Mouse (Mus musculus): ENCODE results near the gene Zfp992.
"Not testable (repeated sequence)": the region's sequence is repeated elsewhere in the genome, so short reads cannot be mapped to it uniquely, and the experiment has no call there.

Gene Zfp992

DNA sequence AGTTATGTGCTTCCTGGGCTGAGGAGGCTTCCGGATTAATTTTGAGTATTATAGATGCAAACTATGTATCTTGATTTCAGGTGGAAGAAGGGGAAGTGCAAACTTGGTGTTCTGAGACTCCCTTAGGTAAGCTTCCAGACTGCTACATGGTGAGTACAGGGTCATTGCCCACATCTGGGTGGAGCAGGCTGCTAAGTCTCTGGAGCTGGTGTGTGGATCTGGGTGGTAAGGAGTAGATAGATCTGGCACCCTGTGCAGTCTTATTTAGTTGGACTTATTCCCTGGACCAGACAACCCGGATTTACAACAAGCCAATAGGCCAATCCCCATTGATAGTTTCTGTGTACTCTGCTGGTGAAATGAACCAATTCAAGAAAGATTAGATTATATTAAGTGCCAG, at the start of gene Zfp992:
Gene Zfp992 (plus strand): TSS at position 74 of the 400 bp plus-strand sequence.
- DNase-seq = not testable (repeated sequence)

GRCm38 (mm10) chr4:146429467-146429866, 19.4 kb upstream of the Zfp992 start:
- DNase-seq = not testable (repeated sequence)

DNA sequence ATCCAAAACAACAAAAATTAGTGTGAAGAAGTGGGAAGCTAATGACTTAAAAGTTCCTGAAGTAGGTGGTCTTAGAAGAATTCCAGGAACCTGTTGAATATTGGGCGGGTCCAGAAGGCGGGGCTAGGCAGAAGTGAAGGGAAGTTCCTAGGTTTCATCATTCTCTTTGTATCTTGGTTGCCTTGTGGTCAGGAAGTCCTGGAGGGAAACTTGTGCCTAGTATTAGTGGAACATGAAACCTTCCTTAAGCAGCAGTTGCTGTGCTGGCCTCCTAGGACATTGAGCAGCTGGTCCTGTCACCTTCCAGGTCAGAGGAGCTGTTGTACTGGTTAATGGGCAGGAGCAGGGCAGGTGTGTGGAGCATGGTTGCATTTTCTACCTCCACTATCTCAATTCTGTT, 17.9 kb upstream of the Zfp992 start:
- DNase-seq = not testable (repeated sequence)

DNA sequence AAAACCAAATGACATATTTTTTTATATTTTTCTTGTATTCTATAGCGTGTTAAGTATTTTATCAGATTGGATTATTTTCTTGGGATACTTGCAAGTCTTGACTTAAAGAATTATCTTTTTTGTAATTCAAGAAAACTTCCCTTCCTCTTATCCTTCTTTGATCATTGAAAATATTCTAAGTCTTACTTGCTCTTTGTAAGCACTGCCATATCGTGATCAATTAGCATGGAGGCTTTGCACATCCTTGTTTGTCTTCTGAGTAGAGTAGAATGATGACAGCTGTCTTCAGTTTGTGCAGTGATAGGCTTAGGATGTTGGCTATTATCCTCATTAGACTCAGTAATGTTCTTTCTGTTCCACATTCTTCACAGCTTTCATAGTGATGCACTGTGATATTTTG, 13.3 kb upstream of the Zfp992 start:
- DNase-seq = not testable (repeated sequence)

DNA sequence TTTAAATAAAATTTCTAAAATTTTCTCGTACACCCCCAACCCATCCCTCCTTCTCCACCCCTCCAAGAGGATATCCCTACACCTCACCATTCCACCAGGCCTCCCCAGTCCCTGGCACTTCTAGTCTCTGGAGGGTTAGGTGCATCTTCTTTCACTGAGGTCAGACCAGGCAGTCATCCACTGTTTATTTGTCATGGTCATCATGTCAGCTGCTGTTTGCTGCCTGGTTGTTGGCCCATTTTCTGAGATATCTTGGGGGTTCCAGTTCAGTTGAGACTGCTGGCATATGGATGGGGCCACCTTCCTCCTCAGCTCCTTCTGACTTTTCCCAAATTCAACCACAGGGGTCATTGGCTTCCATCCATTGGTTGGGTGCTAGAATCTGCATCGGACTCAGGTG, 11.6 kb upstream of the Zfp992 start:
- DNase-seq = not testable (repeated sequence)

- DNase-seq = not testable (repeated sequence)
Measured at GRCm38 (mm10) chr4:146444345-146444744, 4.5 kb upstream of the Zfp992 start.

GRCm38 (mm10) chr4:146445121-146445520, 3.7 kb upstream of the Zfp992 start:
- not testable (repeated sequence) for DNase-seq

DNA sequence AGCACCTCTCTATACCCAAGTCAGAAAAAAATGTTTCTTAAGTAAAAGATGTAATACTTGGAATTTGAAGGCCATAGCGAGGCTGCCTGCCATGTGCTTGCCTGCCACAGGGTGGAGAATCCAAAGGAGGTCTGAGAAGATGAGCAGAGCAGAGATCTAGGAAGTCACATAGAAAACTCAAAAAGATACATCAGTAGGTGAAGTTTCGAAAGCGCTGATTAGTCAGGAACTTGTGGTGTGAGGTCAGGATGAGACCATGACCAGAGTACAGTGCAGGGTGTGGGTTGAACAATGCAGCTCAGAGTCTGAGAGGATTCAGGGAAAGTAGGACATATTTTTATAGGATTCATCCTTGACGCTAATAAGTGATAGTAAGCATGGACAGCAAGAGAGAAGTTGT, 2.7 kb upstream of the Zfp992 start:
- not testable (repeated sequence) for DNase-seq

DNA sequence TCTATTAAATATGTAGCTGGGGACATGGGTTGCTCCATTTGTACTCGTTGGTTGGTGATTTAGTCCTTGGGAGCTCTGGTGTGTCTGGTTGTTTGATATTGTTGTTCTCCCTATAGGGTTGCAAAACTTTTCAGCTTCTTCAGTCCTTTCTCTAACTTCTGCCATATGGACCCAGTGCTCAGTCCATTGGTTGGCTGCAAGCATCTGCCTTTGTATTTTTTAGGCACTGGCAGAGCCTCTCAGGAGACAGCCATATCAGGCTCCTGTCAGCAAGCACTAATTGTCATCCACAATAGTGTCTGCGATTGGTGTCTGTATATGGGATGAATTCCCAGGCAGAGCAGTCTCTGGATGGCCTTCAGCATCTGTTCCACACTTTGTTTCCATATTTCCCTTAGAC, 1.8 kb upstream of the Zfp992 start:
- not testable (repeated sequence) for DNase-seq

GRCm38 (mm10) chr4:146449711-146450110, 888 bp downstream of the Zfp992 start:
- not testable (repeated sequence) for DNase-seq

GRCm38 (mm10) chr4:146452576-146452975, 3.8 kb downstream of the Zfp992 start:
- DNase-seq = not testable (repeated sequence)

- not testable (repeated sequence) for DNase-seq
Measured at GRCm38 (mm10) chr4:146454170-146454569, 5.3 kb downstream of the Zfp992 start.

DNA sequence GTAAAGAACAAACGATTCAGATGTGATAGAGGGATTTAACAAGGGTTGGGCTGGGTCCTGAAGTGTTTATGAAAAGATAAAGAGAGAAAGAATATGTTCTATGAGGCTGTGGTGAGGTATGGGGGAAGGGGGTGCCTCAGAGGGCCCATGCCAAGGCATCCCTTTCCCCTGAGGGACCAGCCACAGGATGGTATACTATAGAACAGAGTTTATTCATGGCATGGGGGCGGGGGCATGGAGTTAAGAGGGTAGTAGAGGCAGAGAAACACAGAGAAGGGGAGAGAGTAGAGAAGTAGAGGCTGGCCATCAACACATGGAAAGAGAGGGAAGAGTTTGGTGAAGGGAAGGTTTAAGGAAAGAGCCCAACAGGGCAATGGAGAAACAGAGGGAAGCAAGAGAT, 6.1 kb downstream of the Zfp992 start:
- DNase-seq = no peak

DNA sequence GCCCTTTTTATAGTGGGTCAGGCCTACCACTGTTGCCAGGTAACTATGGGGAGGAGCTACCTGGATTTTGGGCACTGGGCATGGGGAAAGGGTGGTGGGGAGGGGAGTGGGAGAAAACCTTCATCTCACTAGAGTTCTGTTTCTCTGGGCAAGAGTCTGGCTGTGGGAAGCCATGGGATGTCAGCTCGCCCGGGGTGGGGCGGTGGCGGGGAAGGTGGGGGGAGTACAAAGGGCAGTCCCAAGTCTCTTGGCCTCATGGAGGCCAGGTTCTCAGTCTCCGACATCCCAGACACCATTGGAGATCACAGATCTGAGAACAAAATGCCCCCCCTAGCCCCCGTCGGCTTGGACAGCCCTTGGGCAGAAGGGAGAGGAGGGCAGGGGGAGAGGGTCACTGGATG, 6.5 kb downstream of the Zfp992 start:
- no peak for DNase-seq

DNA sequence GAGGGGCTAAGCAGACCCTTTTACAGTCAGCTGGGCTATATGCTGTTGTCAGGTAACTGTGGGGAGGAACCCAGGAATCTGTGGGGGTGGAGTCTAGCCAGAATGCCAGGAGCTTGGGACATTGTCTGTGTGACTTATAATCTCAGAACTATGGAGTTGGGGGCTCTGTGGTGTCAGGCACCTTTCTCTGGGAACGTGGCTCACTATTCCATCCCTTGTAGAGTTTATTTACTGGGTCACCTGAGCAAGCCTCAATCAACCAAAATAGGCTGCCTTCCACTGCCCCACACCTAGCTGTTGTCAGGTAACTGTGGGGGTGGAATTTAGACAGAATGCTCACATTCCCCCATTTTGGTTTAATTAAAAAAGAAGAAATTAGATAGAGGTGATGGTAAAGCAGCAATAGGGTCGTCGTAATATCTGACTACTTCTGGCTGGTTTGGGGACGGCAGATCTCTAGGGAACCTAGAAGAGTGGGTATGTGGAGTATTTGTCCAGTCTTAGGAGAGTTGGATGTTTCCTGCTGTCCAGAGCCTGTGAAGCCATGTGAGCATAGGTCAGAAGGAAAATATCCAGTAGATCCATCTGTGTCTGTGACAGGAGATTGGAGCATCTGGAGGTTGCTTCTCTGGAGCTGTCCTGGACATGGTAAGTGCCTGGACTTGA, 7.4 kb downstream of the Zfp992 start:
- DNase-seq = no peak

GRCm38 (mm10) chr4:146457126-146457525, 8.3 kb downstream of the Zfp992 start:
- no peak for DNase-seq

GRCm38 (mm10) chr4:146457720-146458119, 8.9 kb downstream of the Zfp992 start:
- DNase-seq = no peak

DNA sequence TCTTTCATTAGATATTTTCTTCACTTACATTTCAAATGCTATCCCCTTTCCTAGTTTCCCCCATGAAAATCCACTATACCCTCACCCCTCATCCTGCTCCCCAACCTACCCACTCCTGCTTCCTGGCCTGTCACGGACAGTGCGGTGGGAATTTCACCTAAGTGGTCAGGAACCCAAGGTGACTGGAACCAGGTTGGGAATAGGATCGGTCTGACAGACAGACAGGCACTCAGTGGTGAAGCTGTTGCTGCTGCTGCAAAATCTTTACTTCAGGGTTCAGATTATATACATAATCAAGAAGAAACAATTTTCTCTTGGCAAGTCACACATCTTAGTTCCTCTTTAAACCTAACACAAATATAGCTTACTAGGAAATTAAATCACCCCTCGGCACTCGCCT, 11.0 kb downstream of the Zfp992 start:
- not testable (repeated sequence) for DNase-seq

DNA sequence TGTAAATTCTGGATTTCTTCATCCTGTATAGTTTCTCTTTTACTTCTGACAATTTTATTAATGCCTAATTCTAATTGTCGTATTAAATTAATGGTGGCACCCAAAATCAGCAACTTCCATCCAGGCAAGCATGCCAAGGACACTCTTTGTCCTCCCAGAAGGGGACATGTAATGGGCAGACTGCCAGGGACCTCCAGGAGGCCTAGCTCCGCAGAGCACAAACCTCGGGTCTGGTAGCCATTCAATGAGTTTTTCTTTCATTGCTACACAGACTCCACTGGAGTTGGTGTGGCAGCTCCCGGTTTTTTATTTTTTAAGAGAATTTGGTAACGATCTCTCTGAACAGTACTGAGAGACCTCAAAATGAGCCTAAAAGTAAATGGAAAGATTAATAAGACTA, 11.9 kb downstream of the Zfp992 start:
- not testable (repeated sequence) for DNase-seq

DNA sequence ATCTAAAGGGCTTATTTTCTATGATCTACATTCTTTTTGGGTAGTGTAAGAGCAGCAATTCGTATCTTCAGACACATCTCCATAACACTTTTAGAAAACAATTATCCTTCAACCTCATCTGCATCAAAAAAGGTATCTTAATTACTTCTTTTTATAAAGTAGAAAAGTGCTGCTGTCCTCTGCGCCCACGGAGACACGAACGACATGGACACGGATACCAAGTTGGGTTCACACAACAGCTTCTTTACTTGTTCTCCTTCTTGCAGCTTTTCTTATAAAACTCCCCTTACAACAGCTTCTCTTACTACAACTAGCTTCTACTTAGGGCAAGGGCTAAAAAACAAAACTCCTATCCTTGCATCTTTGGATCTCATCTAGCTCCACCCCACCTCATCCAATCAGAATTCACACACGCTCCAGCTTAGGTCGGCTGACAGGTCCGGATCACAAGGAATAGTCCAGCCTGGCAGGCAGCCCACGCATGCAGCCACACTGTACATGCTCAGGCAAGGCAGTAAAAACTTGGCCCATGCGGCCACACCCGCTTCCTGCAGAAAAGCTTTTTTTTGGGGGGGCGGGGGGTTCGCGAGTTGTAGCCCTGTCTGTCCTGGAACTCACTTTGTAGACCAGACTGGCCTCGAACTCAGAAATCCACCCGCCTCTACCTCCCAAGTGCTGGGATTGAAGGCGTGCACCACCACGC, 15.0 kb downstream of the Zfp992 start:
- not testable (repeated sequence) for DNase-seq

DNA sequence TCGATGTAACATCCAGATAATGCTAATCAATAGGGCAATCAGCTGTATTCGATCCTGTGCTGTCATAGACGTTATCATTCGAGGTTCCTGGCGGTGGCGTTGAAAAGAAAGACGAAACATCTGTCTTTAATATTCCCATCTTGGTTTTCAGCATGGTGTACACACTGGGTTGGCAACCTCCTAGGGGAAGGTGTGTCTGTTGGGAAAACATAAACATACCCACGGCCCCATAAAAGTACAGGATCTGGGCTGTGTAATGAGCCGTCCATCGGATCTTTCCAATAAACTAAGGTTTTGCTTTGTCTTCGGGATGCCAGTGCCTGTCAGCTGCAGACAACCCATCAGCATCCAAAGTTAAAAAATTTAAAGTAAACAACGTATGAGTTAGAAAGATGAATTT, 21.2 kb downstream of the Zfp992 start:
- not testable (repeated sequence) for DNase-seq

DNA sequence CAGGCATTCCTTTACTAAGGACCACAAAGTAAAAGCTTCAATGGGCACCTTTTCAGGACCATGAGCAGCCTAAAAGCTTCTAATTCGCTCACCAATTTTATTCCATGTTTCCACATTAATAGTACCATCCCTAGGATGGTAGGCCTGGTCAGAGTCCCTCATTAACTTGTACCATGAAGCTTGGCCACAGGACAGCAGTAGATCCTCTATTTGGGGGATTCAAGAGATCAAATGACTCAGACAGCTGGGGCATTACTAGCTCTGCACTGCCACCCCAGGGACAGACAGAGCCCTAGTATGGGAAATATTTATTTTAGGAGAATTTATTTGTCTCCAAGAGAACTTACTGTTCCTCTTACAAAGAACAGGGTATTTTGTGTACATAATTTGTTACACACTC, 25.4 kb downstream of the Zfp992 start:
- DNase-seq = not testable (repeated sequence)

GRCm38 (mm10) chr4:146474716-146475676, 26.2 kb downstream of the Zfp992 start:
- DNase-seq = not testable (repeated sequence)

Data from thymus, postnatal 14 days (tissue).